Mouse (Mus musculus): Measurements from ENCODE around the gene Pitpna.
A peak's percentile ranks its signal among the peaks of the same experiment; 100 is the strongest.

Pitpna gene

GRCm38 (mm10) chr11:75563851-75564548, 23.9 kb upstream of the Pitpna start:
- DNase-seq = no peak

- no peak for DNase-seq
Measured at GRCm38 (mm10) chr11:75565849-75566248, 22.0 kb upstream of the Pitpna start.

GRCm38 (mm10) chr11:75566276-75567196, 21.4 kb upstream of the Pitpna start:
- no peak for DNase-seq

- DNase-seq = no peak
Measured at GRCm38 (mm10) chr11:75567346-75568114, 20.4 kb upstream of the Pitpna start.

GRCm38 (mm10) chr11:75568115-75568511, 19.8 kb upstream of the Pitpna start:
- no peak for DNase-seq

GRCm38 (mm10) chr11:75568962-75569361, 18.9 kb upstream of the Pitpna start:
- no peak for DNase-seq

- DNase-seq = no peak
Measured at GRCm38 (mm10) chr11:75570375-75571125, 17.3 kb upstream of the Pitpna start.

GRCm38 (mm10) chr11:75571126-75571990, 16.5 kb upstream of the Pitpna start:
- no peak for DNase-seq

GRCm38 (mm10) chr11:75572301-75572791, 15.6 kb upstream of the Pitpna start:
- no peak for DNase-seq

GRCm38 (mm10) chr11:75572854-75573650, 14.8 kb upstream of the Pitpna start:
- peak; percentile 94 to 95 for DNase-seq

- DNase-seq = no peak
Measured at GRCm38 (mm10) chr11:75574378-75575123, 13.3 kb upstream of the Pitpna start.

GRCm38 (mm10) chr11:75575560-75576123, 12.3 kb upstream of the Pitpna start:
- peak; percentile 46 to 60 for DNase-seq

- no peak for DNase-seq
Measured at GRCm38 (mm10) chr11:75578609-75579008, 9.3 kb upstream of the Pitpna start.

- no peak for DNase-seq
Measured at GRCm38 (mm10) chr11:75581495-75582149, 6.3 kb upstream of the Pitpna start.

GRCm38 (mm10) chr11:75583521-75583920, 4.4 kb upstream of the Pitpna start:
- no peak for DNase-seq

- DNase-seq = no peak
Measured at GRCm38 (mm10) chr11:75585061-75585460, 2.8 kb upstream of the Pitpna start.

- DNase-seq = no peak
Measured at GRCm38 (mm10) chr11:75585978-75586377, 1.9 kb upstream of the Pitpna start.

GRCm38 (mm10) chr11:75586963-75587362, 934 bp upstream of the Pitpna start:
- DNase-seq = no peak

Measured in B cell, adult 2 months (primary cell).